Mouse (Mus musculus): Measurements from ENCODE around the gene Macrod2. TPM values are rescaled to one million over a fixed set of nuclear protein-coding genes. Genes with fewer than 3 reads are reported as not detected.

Gene Macrod2
- polyA plus RNA-seq, 1 experiment from 2014 or later, result 47.6 TPM

DNA sequence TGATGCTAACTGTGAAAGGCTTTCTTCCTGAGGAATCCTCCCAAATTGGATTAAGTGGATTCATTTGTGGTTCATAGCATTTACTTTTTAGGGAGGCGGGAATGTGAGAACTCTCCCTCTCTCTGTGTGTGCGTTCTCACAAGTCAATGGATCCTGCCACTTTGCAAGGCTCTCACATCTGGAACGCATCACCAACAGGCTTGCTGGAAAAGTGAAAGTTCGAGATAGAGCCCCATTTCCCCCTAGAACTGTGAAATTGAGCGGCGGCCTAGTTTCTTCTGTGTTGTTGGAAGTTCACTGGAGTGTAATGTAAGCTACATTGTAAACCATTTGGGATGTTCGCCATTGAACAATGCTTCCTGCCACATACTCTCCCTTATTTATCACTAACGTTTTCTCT lies 839.2 kb downstream of the Macrod2 start:
- Histone ChIP-seq H3K27me3 (ENCODE audit: control insufficient read depth, insufficient read depth, low read length) (no peaks in the 10 kb centered on the region), H3K9me3 (ENCODE audit: control insufficient read depth, low read length) (no peaks in the 10 kb centered on the region), H3K9ac (ENCODE audit: low read length) (no peak overlapping the region), H3K36me3 (ENCODE audit: control insufficient read depth, insufficient read depth, low read length) (no peaks in the 10 kb centered on the region), H3K4me3 (ENCODE audit: low read depth, low read length) (no peak overlapping the region), H3K27ac (ENCODE audit: low read depth, low read length) (no peak overlapping the region), H3K4me2 (ENCODE audit: low read depth, low read length, severe bottlenecking) (no peak overlapping the region), H3K4me1 (replicated peaks; ENCODE audit: control insufficient read depth, insufficient read depth, low read length) (peaks cover 2% of the 10 kb centered on the region; the same call in 1 of the 2 replicates)
- DNase-seq (ENCODE audit: low spot score), result peak; percentile 58
- no peak for ATAC-seq (replicated peaks; ENCODE audit: low FRiP score)
- WGBS, result 45% methylated on average over 8 of the region's 8 CpGs

DNA sequence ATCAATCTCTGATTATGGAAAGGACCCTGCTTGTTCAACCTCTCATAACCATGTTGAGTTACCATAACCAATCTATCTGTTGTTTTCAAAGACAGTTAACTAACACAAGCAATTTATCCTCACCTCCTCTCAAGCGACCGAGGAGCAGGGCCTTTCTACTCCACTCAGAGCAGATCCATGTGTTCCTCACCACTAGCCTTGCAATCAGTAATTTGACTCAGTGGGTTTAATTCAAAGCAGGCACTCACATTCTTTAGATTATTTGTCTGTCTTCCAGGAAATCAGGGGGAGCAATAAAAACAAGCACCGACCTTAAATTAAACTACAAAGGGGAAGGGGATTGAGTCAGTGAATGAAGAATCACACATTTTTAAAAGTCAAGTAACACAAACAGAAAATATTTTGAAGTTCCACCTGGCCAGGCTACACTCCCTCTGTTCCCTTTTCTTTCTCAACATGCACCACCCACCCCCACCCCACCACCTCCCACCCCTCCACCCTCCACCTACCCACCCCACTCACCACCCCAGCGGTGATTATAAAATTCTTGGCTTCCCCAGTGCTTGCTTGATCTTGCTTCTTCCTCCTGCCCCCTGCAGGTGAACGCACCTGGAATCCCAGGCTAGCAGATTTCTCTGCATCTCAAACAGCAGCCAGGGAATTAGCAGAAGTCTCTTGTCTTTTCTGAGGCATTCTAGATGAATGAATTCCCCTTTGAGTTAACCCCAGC lies 839.8 kb downstream of the Macrod2 start:
- no peak for ATAC-seq (replicated peaks; ENCODE audit: low FRiP score)
- Histone ChIP-seq H3K9me3 (ENCODE audit: control insufficient read depth, low read length) (no peaks in the 10 kb centered on the region), H3K4me1 (replicated peaks; ENCODE audit: control insufficient read depth, insufficient read depth, low read length) (peaks cover 2% of the 10 kb centered on the region; the same call in 1 of the 2 replicates), H3K4me3 (ENCODE audit: low read depth, low read length) (no peak overlapping the region), H3K36me3 (ENCODE audit: control insufficient read depth, insufficient read depth, low read length) (no peaks in the 10 kb centered on the region), H3K27me3 (ENCODE audit: control insufficient read depth, insufficient read depth, low read length) (no peaks in the 10 kb centered on the region), H3K27ac (ENCODE audit: low read depth, low read length) (no peak overlapping the region), H3K9ac (ENCODE audit: low read length) (no peak overlapping the region), H3K4me2 (ENCODE audit: low read depth, low read length, severe bottlenecking) (no peak overlapping the region)
- DNase-seq (ENCODE audit: low spot score), result no peak
- 43% methylated on average over 5 of the region's 5 CpGs for WGBS

DNA sequence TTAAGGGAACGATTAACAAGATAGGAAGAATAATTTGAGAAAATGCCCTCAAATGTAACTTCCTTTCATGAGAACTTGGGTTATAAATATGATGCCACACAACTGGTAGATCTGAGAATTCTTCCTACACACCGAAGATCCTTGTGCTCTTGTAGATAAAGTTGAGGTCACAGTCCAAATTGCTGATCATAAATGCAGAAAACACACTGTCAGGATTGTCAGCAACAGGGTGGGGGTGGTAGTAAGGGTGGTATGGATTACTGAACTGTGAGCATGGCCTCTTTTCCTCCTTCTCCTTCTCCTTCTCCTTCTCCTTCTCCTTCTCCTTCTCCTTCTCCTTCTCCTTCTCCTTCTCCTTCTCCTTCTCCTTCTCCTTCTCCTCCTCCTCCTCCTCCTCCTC lies 852.6 kb downstream of the Macrod2 start:
- no peak for DNase-seq (ENCODE audit: low spot score)
- no peak overlapping the region for H3K9ac ChIP-seq (ENCODE audit: low read length)
- no peak overlapping the region for H3K4me3 ChIP-seq (ENCODE audit: low read depth, low read length)
- H3K9me3 ChIP-seq (ENCODE audit: control insufficient read depth, low read length), result no peaks in the 10 kb centered on the region
- no peaks in the 10 kb centered on the region for H3K36me3 ChIP-seq (ENCODE audit: control insufficient read depth, insufficient read depth, low read length)
- no peaks in the 10 kb centered on the region for H3K27me3 ChIP-seq (ENCODE audit: control insufficient read depth, insufficient read depth, low read length)
- no peak for ATAC-seq (replicated peaks; ENCODE audit: low FRiP score)
- 90% methylated on average over 2 of the region's 2 CpGs for WGBS
- H3K27ac ChIP-seq (ENCODE audit: low read depth, low read length), result no peak overlapping the region
- H3K4me2 ChIP-seq (ENCODE audit: low read depth, low read length, severe bottlenecking), result no peak overlapping the region
- H3K4me1 ChIP-seq (replicated peaks; ENCODE audit: control insufficient read depth, insufficient read depth, low read length), result no peaks in the 10 kb centered on the region

DNA sequence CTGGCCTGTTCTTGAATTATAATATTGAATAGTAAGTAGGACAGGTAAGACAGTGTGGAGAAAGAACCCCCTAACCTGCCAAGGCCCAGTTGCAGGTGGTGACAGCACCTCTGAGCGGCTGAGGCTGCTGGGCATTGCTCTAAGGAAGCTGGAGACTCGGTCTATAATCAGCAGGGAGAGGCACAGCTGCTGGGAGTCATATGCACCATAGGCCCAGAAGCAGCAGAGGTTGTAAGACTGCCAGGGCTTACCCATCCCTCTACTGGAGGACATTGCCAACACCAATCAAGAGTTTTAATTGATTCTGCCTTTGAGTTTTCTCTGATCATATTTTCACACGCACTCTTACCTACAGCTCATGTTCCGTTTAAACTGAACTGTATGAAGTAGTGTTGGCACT lies 869.5 kb downstream of the Macrod2 start:
- Histone ChIP-seq H3K27me3 (ENCODE audit: control insufficient read depth, insufficient read depth, low read length) (no peaks in the 10 kb centered on the region), H3K36me3 (ENCODE audit: control insufficient read depth, insufficient read depth, low read length) (no peaks in the 10 kb centered on the region), H3K27ac (ENCODE audit: low read depth, low read length) (no peak overlapping the region), H3K4me3 (ENCODE audit: low read depth, low read length) (no peak overlapping the region), H3K9me3 (ENCODE audit: control insufficient read depth, low read length) (no peaks in the 10 kb centered on the region), H3K4me1 (replicated peaks; ENCODE audit: control insufficient read depth, insufficient read depth, low read length) (no peaks in the 10 kb centered on the region), H3K9ac (ENCODE audit: low read length) (no peak overlapping the region), H3K4me2 (ENCODE audit: low read depth, low read length, severe bottlenecking) (no peak overlapping the region)
- no peak for ATAC-seq (replicated peaks; ENCODE audit: low FRiP score)
- DNase-seq (ENCODE audit: low spot score), result no peak
- WGBS, result 88% methylated on average over 4 of the region's 4 CpGs

DNA sequence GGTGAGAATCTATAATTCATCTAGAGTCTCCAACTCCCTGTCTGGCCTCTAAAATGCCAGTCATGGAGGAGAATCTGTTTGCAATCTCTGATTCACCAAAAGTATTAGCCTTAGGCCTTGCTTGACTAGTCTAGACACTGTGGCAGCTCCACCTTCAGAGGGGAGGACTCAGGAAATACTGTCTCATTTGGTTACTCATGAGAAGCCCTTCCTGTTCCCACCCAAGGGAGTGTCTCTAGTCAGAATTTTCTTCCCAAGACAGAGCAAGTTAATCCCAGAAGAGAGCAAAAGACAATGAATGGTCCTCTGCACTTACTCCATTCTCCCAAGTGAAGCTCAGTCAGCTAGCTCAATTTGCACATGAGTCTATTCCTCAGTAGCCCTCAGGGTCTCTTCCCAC lies 871.5 kb downstream of the Macrod2 start:
- DNase-seq (ENCODE audit: low spot score), result no peak
- Histone ChIP-seq H3K4me3 (ENCODE audit: low read depth, low read length) (no peak overlapping the region), H3K27me3 (ENCODE audit: control insufficient read depth, insufficient read depth, low read length) (no peaks in the 10 kb centered on the region), H3K4me1 (replicated peaks; ENCODE audit: control insufficient read depth, insufficient read depth, low read length) (no peaks in the 10 kb centered on the region), H3K9me3 (ENCODE audit: control insufficient read depth, low read length) (no peaks in the 10 kb centered on the region), H3K27ac (ENCODE audit: low read depth, low read length) (no peak overlapping the region), H3K36me3 (ENCODE audit: control insufficient read depth, insufficient read depth, low read length) (no peaks in the 10 kb centered on the region), H3K9ac (ENCODE audit: low read length) (no peak overlapping the region), H3K4me2 (ENCODE audit: low read depth, low read length, severe bottlenecking) (no peak overlapping the region)
- no peak for ATAC-seq (replicated peaks; ENCODE audit: low FRiP score)

DNA sequence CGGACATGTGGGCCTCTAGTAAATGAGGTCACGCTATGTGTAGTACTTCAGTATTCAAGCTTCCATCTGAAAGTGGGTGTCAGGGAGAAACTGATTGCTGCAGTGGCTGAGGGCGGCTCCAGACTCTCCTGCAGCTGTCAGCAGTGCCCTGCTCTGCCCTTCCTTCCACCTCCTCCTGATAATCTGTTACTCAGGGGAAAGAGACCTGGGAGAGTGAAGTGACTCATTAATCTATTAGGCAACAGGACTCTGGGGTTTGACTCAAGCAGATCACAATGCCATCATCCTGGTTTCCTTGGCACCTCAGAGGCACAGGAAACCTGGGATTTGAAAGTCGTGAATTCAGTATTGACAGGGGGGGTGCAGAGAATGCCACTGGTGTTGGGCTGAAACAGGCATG lies 876.4 kb downstream of the Macrod2 start:
- Histone ChIP-seq H3K4me2 (ENCODE audit: low read depth, low read length, severe bottlenecking) (no peak overlapping the region), H3K27me3 (ENCODE audit: control insufficient read depth, insufficient read depth, low read length) (no peaks in the 10 kb centered on the region), H3K4me3 (ENCODE audit: low read depth, low read length) (no peak overlapping the region), H3K9ac (ENCODE audit: low read length) (no peak overlapping the region), H3K9me3 (ENCODE audit: control insufficient read depth, low read length) (no peaks in the 10 kb centered on the region), H3K4me1 (replicated peaks; ENCODE audit: control insufficient read depth, insufficient read depth, low read length) (no peaks in the 10 kb centered on the region), H3K36me3 (ENCODE audit: control insufficient read depth, insufficient read depth, low read length) (no peaks in the 10 kb centered on the region), H3K27ac (ENCODE audit: low read depth, low read length) (no peak overlapping the region)
- DNase-seq (ENCODE audit: low spot score) (no peak), ATAC-seq (replicated peaks; ENCODE audit: low FRiP score) (no peak)
- WGBS, result 77% methylated on average over 4 of the region's 4 CpGs

DNA sequence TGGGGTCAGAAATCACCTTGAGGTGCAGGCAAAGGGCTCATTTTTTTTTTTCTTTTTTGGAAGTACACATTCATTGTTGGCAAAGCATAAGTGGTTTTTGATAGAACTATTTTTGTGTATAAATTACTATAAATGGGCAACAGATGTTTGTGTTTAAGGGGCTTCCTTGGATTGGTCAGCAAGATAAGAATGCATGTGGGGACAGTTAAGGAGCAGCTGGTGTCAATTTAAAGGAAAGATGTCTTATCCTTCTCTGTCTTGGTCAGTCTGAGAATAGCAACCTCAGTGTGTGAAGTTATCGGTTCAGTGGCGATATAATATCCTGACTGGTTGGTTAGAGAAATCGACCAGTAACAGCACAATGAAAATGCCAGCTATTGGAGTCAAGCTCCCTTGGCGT lies 877.9 kb downstream of the Macrod2 start:
- H3K27me3 ChIP-seq (ENCODE audit: control insufficient read depth, insufficient read depth, low read length), result no peaks in the 10 kb centered on the region
- DNase-seq (ENCODE audit: low spot score), result no peak
- ATAC-seq (replicated peaks; ENCODE audit: low FRiP score), result no peak
- no peak overlapping the region for H3K27ac ChIP-seq (ENCODE audit: low read depth, low read length)
- no peaks in the 10 kb centered on the region for H3K36me3 ChIP-seq (ENCODE audit: control insufficient read depth, insufficient read depth, low read length)
- no peak overlapping the region for H3K4me2 ChIP-seq (ENCODE audit: low read depth, low read length, severe bottlenecking)
- H3K9me3 ChIP-seq (ENCODE audit: control insufficient read depth, low read length), result no peaks in the 10 kb centered on the region
- WGBS, result 82% methylated on average over 4 of the region's 4 CpGs
- H3K4me1 ChIP-seq (replicated peaks; ENCODE audit: control insufficient read depth, insufficient read depth, low read length), result no peaks in the 10 kb centered on the region
- H3K4me3 ChIP-seq (ENCODE audit: low read depth, low read length), result no peak overlapping the region
- H3K9ac ChIP-seq (ENCODE audit: low read length), result no peak overlapping the region

DNA sequence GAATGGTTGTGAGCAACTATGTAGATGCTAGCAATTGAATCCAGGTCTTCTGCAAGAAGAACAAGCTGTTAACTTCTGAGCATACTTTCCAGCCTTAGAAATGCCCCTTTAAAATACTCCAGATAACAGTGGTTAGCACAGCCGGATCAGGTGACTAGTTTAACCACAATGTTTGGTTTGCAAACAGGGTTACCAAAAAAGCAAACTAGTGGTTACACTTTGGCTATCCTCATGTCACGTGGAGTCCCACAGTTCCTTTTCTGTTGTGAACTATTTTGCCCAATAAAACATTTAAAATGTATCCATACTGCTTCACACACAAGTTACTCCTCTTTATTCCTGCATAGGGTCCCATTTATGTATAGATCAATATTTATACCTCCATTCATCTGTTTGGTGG lies 879.2 kb downstream of the Macrod2 start:
- WGBS, result 85% methylated on average over 2 of the region's 2 CpGs
- no peaks in the 10 kb centered on the region for H3K36me3 ChIP-seq (ENCODE audit: control insufficient read depth, insufficient read depth, low read length)
- H3K9ac ChIP-seq (ENCODE audit: low read length), result no peak overlapping the region
- no peak overlapping the region for H3K4me2 ChIP-seq (ENCODE audit: low read depth, low read length, severe bottlenecking)
- H3K4me3 ChIP-seq (ENCODE audit: low read depth, low read length), result no peak overlapping the region
- no peak for DNase-seq (ENCODE audit: low spot score)
- no peaks in the 10 kb centered on the region for H3K9me3 ChIP-seq (ENCODE audit: control insufficient read depth, low read length)
- no peak for ATAC-seq (replicated peaks; ENCODE audit: low FRiP score)
- H3K27ac ChIP-seq (ENCODE audit: low read depth, low read length), result no peak overlapping the region
- no peaks in the 10 kb centered on the region for H3K27me3 ChIP-seq (ENCODE audit: control insufficient read depth, insufficient read depth, low read length)
- H3K4me1 ChIP-seq (replicated peaks; ENCODE audit: control insufficient read depth, insufficient read depth, low read length), result no peaks in the 10 kb centered on the region

DNA sequence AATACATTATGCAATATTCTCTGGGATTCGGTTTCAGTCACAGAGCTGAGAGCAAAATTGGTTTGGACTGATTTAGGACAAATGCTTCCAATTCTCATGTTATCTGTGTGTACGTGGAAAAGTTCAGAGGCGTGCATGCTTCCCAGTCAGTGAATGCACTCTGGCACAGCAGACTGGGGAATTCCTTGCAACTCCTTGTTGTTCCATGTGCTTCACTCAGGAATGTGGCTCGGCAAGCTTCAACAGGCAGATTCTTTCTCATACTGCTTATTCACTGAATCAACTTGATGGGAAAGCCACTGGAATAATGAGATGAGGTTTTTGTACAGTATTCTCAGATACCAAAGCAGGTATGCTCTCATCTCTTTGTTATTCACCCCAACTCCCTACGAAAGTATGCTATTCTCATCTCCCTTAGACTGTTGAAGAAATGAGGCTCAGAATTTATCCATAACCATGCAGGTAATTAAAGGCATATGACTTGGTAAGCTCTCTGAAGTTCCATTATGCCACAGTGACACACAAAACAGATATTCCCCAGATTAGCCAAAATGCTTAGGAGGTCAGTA lies 884.1 kb downstream of the Macrod2 start:
- Histone ChIP-seq H3K9ac (ENCODE audit: low read length) (no peak overlapping the region), H3K4me2 (ENCODE audit: low read depth, low read length, severe bottlenecking) (no peak overlapping the region), H3K27me3 (ENCODE audit: control insufficient read depth, insufficient read depth, low read length) (no peaks in the 10 kb centered on the region), H3K9me3 (ENCODE audit: control insufficient read depth, low read length) (no peaks in the 10 kb centered on the region), H3K36me3 (ENCODE audit: control insufficient read depth, insufficient read depth, low read length) (no peaks in the 10 kb centered on the region), H3K4me1 (replicated peaks; ENCODE audit: control insufficient read depth, insufficient read depth, low read length) (no peaks in the 10 kb centered on the region), H3K27ac (ENCODE audit: low read depth, low read length) (no peak overlapping the region), H3K4me3 (ENCODE audit: low read depth, low read length) (no peak overlapping the region)
- ATAC-seq (replicated peaks; ENCODE audit: low FRiP score), result no peak
- WGBS, result 64% methylated on average over 5 of the region's 5 CpGs
- DNase-seq (ENCODE audit: low spot score), result no peak
